Mouse (Mus musculus) hindbrain, embryonic 14.5 days (tissue): ENCODE data around the gene Olfr622. TPM values are rescaled to one million over a fixed set of nuclear protein-coding genes. Genes with fewer than 3 reads are reported as not detected.

Experiments
- ATAC-seq: fragments of 200-750 bp; cut with Nextera tagmentation; 2 replicates; pipeline ENCODE4 v1.8.0; 2017; ENCODE audit warnings: moderate number of reproducible peaks, mild to moderate bottlenecking, moderate TSS enrichment, moderate library complexity; ENCODE audit not compliant: low FRiP score
- DNase-seq: peaks from one replicate; pipeline ENCODE4 v3.0.0-alpha.2; 2015; ENCODE audit warnings: low spot score
- H3K27ac ChIP-seq: fragments of 300-500 bp; sonication (generic); 2 replicates; pipeline ENCODE4 v1.5.1; 2014; ENCODE audit warnings: mild to moderate bottlenecking, moderate library complexity
- H3K27me3 ChIP-seq: fragments of 300-500 bp; sonication (generic); 2 replicates; pipeline ENCODE4 v1.6.1; 2014; ENCODE audit warnings: mild to moderate bottlenecking, low read length, mixed read lengths; ENCODE audit not compliant: control insufficient read depth, insufficient read depth
- H3K36me3 ChIP-seq: fragments of 300-500 bp; sonication (generic); replicated peaks from 2 replicates; pipeline ENCODE4 v1.6.1; 2014; ENCODE audit not compliant: control insufficient read depth, insufficient read depth
- H3K4me1 ChIP-seq: fragments of 300-500 bp; sonication (generic); replicated peaks from 2 replicates; pipeline ENCODE4 v1.6.1; 2014; ENCODE audit warnings: antibody characterized with exemption, low read length, mixed read lengths; ENCODE audit not compliant: control insufficient read depth, insufficient read depth
- H3K4me2 ChIP-seq: fragments of 300-500 bp; sonication (generic); replicated peaks from 2 replicates; pipeline ENCODE4 v1.6.1; 2014; ENCODE audit warnings: mild to moderate bottlenecking, moderate library complexity
- H3K4me3 ChIP-seq: fragments of 300-500 bp; sonication (generic); replicated peaks from 2 replicates; pipeline ENCODE4 v1.5.1; 2014; ENCODE audit warnings: mild to moderate bottlenecking, low read length
- H3K9ac ChIP-seq: fragments of 300-500 bp; sonication (generic); 2 replicates; pipeline ENCODE4 v1.6.1; 2014
- H3K9me3 ChIP-seq: fragments of 300-500 bp; sonication (generic); 2 replicates; pipeline ENCODE4 v1.6.1; 2016; ENCODE audit warnings: low read length; ENCODE audit not compliant: control insufficient read depth
- WGBS: fragments of 180-500 bp; shearing (Covaris S2); extraction: QIAGEN DNeasy Blood & Tissue Kit; methylation state at CpG from one replicate; pipeline ENCODE4 v1.1.7; 2014; 5-methylcytosine and 5-hydroxymethylcytosine counted together
- polyA plus RNA-seq: library from polyadenylated mRNA; unstranded; fragments of >200 nt; fragmentation: Nextera tagmentation; extraction: Ambion mirVana; gene quantifications from 2 replicates; pipeline ENCODE4 v1.2.1, GENCODE M21; 2014

Gene Olfr622
- not detected in 2 replicates for polyA plus RNA-seq

GRCm38 (mm10) chr7:103642602-103643001 is at the start of gene Olfr622:
TSS of gene Olfr622 (minus strand) at chr7:103642702.
- Histone ChIP-seq H3K36me3 (no peaks in the 10 kb centered on the region), H3K9me3 (no peaks in the 10 kb centered on the region), H3K4me3 (no peak within 1 kb of the TSS), H3K4me2 (no peak within 1 kb of the TSS), H3K9ac (no peak within 1 kb of the TSS), H3K27me3 (no peaks in the 10 kb centered on the region), H3K27ac (no peak within 1 kb of the TSS), H3K4me1 (no peaks in the 10 kb centered on the region)
- ATAC-seq, result no peak
- 95% methylated on average over 1 of the region's 1 CpGs for WGBS
- no peak for DNase-seq

DNA sequence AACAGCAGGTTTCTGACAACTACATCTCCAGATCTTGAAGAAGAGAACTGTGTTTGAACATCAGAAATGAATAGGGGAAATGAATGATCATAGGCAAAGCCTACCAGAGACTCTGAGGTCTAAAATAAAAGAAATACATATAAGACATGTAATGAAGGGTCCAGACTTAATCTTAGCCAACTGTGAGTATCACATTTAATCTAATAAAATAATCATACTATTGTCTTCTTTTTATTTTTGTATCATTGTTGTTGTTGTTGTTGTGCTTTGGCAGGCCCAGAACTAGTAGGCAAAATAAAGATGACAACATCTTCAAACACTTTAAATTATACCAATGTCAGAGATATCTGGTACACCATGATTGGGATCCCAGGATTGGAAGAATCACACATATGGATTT is 39.9 kb upstream of the Olfr622 start, which contains the start of gene Olfr625-ps1:
Olfr625-ps1 (plus strand) TSS at position 301 of the 400 bp plus-strand sequence.
- ATAC-seq, result no peak
- Histone ChIP-seq H3K9ac (no peak within 1 kb of the TSS), H3K4me1 (no peaks in the 10 kb centered on the region)

GRCm38 (mm10) chr7:103671091-103671490 is 28.6 kb upstream of the Olfr622 start, which contains the start of gene Olfr624:
TSS of gene Olfr624 (minus strand) at chr7:103671191.
- no peak within 1 kb of the TSS for H3K9ac ChIP-seq
- no peaks in the 10 kb centered on the region for H3K4me1 ChIP-seq
- no peak within 1 kb of the TSS for H3K4me3 ChIP-seq
- no peak within 1 kb of the TSS for H3K27ac ChIP-seq
- H3K27me3 ChIP-seq, result no peaks in the 10 kb centered on the region
- no peak for ATAC-seq
- H3K36me3 ChIP-seq, result no peaks in the 10 kb centered on the region
- DNase-seq, result no peak
- H3K4me2 ChIP-seq, result no peak within 1 kb of the TSS
- no peaks in the 10 kb centered on the region for H3K9me3 ChIP-seq
- WGBS, result 94% methylated on average over 2 of the region's 2 CpGs

More for the DNA sequence above, 39.9 kb upstream of the Olfr622 start, which contains the start of gene Olfr625-ps1:
- no peak for DNase-seq
- Histone ChIP-seq H3K36me3 (no peaks in the 10 kb centered on the region), H3K9me3 (no peaks in the 10 kb centered on the region), H3K27ac (no peak within 1 kb of the TSS), H3K4me2 (no peak within 1 kb of the TSS), H3K4me3 (no peak within 1 kb of the TSS), H3K27me3 (no peaks in the 10 kb centered on the region)

- H3K9me3 ChIP-seq, result no peaks in the 10 kb centered on the region
- no peaks in the 10 kb centered on the region for H3K36me3 ChIP-seq
- H3K27me3 ChIP-seq, result no peaks in the 10 kb centered on the region
- no peak for ATAC-seq
- no peak within 1 kb of the TSS for H3K4me2 ChIP-seq
- no peak within 1 kb of the TSS for H3K27ac ChIP-seq
- no peak within 1 kb of the TSS for H3K4me3 ChIP-seq
- DNase-seq, result no peak
- no peaks in the 10 kb centered on the region for H3K4me1 ChIP-seq
- no peak within 1 kb of the TSS for H3K9ac ChIP-seq
Observed at GRCm38 (mm10) chr7:103663598-103663997, 21.1 kb upstream of the Olfr622 start, which contains the start of gene Olfr623. TSS of gene Olfr623 (minus strand) at chr7:103663698.

- no peak overlapping the region for H3K27ac ChIP-seq
- no peak overlapping the region for H3K9ac ChIP-seq
- H3K36me3 ChIP-seq, result no peaks in the 10 kb centered on the region
- H3K4me3 ChIP-seq, result no peak overlapping the region
- no peaks in the 10 kb centered on the region for H3K9me3 ChIP-seq
- no peaks in the 10 kb centered on the region for H3K4me1 ChIP-seq
- no peak for DNase-seq
- no peak overlapping the region for H3K4me2 ChIP-seq
- ATAC-seq, result no peak
- 88% methylated on average over 4 of the region's 4 CpGs for WGBS
- no peaks in the 10 kb centered on the region for H3K27me3 ChIP-seq
Observed at GRCm38 (mm10) chr7:103644070-103644469, 1.6 kb upstream of the Olfr622 start.

DNA sequence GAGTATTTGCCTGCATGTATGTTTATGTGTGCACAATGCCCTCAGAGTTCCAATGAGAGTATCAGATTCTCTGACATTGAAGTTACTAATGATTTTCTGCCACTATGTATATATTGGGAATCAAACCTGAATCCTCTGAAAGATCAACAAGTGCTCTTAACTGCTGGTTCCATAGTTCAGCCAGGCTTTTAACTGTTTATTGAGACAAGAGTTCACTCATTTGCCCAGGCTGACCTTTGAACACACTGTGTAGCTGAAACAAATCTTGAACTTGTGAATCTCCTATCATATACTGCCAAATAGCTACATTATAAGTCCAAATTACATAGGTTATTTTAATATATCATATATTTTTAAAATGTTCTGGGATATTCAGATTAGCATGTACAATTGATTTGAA is 5.7 kb downstream of the Olfr622 start:
- H3K27ac ChIP-seq, result no peak overlapping the region
- H3K27me3 ChIP-seq, result no peaks in the 10 kb centered on the region
- no peak overlapping the region for H3K4me3 ChIP-seq
- H3K4me1 ChIP-seq, result no peaks in the 10 kb centered on the region
- DNase-seq (no peak), ATAC-seq (no peak)
- H3K9me3 ChIP-seq, result no peaks in the 10 kb centered on the region
- H3K9ac ChIP-seq, result no peak overlapping the region
- H3K4me2 ChIP-seq, result no peak overlapping the region
- H3K36me3 ChIP-seq, result no peaks in the 10 kb centered on the region

DNA sequence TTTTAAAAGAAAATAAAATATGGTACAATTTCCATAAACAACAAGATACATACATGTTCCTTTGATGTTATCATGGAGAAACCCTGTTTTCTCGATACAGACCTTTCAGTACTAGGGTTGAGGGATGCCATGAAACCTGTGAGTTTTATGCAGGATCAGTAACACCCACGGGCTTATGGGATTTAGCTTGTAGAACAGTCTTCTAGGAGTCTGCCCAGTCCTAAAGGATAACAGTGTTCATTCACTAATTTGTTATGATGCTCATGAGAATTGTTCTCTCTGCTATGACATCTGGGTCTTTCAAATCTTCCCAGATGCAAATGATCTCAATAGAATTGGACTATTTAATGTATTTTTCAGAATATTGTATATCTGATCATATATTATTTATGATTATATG is 30.1 kb downstream of the Olfr622 start, which contains the start of gene Olfr620:
Olfr620 (minus strand) TSS at position 101 of the 400 bp plus-strand sequence.
- no peak within 1 kb of the TSS for H3K4me2 ChIP-seq
- no peak for ATAC-seq
- 87% methylated on average over 2 of the region's 2 CpGs for WGBS
- no peaks in the 10 kb centered on the region for H3K9me3 ChIP-seq
- H3K4me1 ChIP-seq, result no peaks in the 10 kb centered on the region
- no peak within 1 kb of the TSS for H3K4me3 ChIP-seq
- no peaks in the 10 kb centered on the region for H3K36me3 ChIP-seq
- DNase-seq, result no peak
- H3K27ac ChIP-seq, result no peak within 1 kb of the TSS
- no peaks in the 10 kb centered on the region for H3K27me3 ChIP-seq
- no peak within 1 kb of the TSS for H3K9ac ChIP-seq

- no peaks in the 10 kb centered on the region for H3K36me3 ChIP-seq
- H3K27ac ChIP-seq, result no peak overlapping the region
- H3K9ac ChIP-seq, result no peak overlapping the region
- no peaks in the 10 kb centered on the region for H3K9me3 ChIP-seq
- H3K4me3 ChIP-seq, result no peak overlapping the region
- no peak overlapping the region for H3K4me2 ChIP-seq
- H3K27me3 ChIP-seq, result no peaks in the 10 kb centered on the region
- ATAC-seq (no peak), DNase-seq (no peak)
- no peaks in the 10 kb centered on the region for H3K4me1 ChIP-seq
- 89% methylated on average over 2 of the region's 2 CpGs for WGBS
Observed at GRCm38 (mm10) chr7:103607425-103607824, 35.1 kb downstream of the Olfr622 start.

GRCm38 (mm10) chr7:103600275-103600674 is 42.2 kb downstream of the Olfr622 start, which contains the start of gene Olfr619:
TSS of gene Olfr619 (plus strand) at chr7:103600575.
- ATAC-seq, result no peak
- no peaks in the 10 kb centered on the region for H3K36me3 ChIP-seq

DNA sequence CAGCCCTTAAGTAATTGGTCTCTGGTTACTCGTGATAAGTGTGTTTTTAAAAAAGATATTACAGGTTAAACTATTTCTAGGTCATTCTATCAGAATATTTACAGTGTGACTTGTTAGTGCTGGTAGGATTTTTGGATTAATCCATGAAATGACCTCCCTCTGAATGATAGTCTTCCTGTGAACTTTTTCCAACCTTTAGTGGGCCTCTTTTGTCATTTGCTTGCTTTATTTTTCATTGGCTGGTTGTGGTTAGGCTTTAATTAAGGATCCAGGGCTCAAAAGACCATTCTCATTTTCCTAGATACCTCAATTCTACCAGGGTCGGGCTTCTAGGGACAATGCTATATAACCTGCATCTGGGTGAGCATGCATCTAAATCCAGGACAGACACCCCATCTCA is 52.7 kb downstream of the Olfr622 start, which contains the start of gene Olfr618:
Olfr618 (plus strand) TSS at position 301 of the 400 bp plus-strand sequence.
- no peak within 1 kb of the TSS for H3K4me3 ChIP-seq
- no peak within 1 kb of the TSS for H3K9ac ChIP-seq
- H3K36me3 ChIP-seq, result no peaks in the 10 kb centered on the region
- H3K27ac ChIP-seq, result no peak within 1 kb of the TSS
- DNase-seq (no peak), ATAC-seq (no peak)
- 70% methylated on average over 2 of the region's 2 CpGs for WGBS
- H3K27me3 ChIP-seq, result no peaks in the 10 kb centered on the region
- no peaks in the 10 kb centered on the region for H3K9me3 ChIP-seq
- no peak within 1 kb of the TSS for H3K4me2 ChIP-seq
- no peaks in the 10 kb centered on the region for H3K4me1 ChIP-seq

More at GRCm38 (mm10) chr7:103600275-103600674, 42.2 kb downstream of the Olfr622 start, which contains the start of gene Olfr619:
- Histone ChIP-seq H3K4me2 (no peak within 1 kb of the TSS), H3K4me3 (no peak within 1 kb of the TSS), H3K4me1 (no peaks in the 10 kb centered on the region), H3K27me3 (no peaks in the 10 kb centered on the region), H3K9me3 (no peaks in the 10 kb centered on the region), H3K27ac (no peak within 1 kb of the TSS), H3K9ac (no peak within 1 kb of the TSS)
- DNase-seq, result no peak
